Mouse (Mus musculus): Measurements from ENCODE around the gene Prkaa2.

GRCm38 (mm10) chr4:104999702-105000101, 110.0 kb downstream of the Prkaa2 start:
- TF ChIP-seq CTCF (IDR thresholded peaks at IDR 0.05; ENCODE audit: low read depth) (no peak), EP300 (IDR thresholded peaks at IDR 0.05; ENCODE audit: low read depth) (peak; percentile 73; the same call in 1 of the 2 replicates)
